Mouse (Mus musculus) lung, postnatal 0 days (tissue): ENCODE measurements at regions not wholly inside any gene's neighbourhood (a gene's known extent, or its start where the extent isn't known, plus 50 kb on each side); places are given as distances from the start of the nearest gene placed in this dataset.

Experiments used
- CTCF ChIP-seq: IDR thresholded peaks from 2 replicates; pipeline ENCODE4 v1.5.1; 2016; ENCODE audit warnings: antibody characterized with exemption, mild to moderate bottlenecking
- EP300 ChIP-seq: IDR thresholded peaks from 2 replicates; pipeline ENCODE4 v1.6.1; 2016; ENCODE audit warnings: antibody characterized with exemption, mild to moderate bottlenecking, control low read depth

DNA sequence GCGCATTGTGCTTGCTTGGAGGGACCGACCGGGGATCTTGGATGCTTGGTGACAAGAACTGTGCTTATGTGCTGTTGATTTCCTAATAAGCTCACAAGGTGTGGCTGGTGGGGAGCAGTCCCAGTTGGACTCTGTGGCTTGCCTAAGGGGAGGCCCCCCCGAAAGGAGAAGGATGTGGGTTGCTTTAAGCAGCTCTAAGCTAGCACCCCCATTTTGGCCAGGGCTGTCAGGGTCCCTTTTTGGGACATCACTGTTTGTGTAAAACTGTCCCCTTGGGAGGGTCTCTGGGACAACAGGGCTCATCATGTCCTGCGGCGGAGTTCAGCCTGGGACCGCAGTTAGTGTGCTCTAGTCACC lies 51.4 kb upstream of the Eef2kmt start:
- TF ChIP-seq CTCF (no peak), EP300 (no peak)
